Mouse (Mus musculus): ENCODE results near the gene Slain1.

DNA sequence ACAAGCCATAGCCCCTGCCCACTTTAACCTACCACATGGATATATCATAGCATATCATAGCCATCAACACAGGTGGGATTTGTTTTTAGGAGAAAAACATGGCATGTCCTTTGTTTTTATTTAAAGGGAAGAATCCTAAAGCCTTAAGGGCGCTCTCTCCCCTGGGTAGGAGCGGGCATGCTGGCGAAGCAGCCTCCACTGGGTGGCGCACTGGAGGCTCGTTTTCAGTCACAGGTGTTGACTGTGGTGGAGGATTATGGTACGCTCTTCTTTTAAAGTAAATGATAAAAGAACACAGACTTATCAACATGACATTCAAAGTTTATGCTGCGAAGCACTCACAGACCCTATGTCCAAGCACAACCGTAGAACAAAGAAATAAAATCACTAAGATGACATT, 19.5 kb upstream of the Slain1 start:
- TF ChIP-seq POLR2A (IDR thresholded peaks at IDR 0.05; ENCODE audit: borderline replicate concordance, extremely low read depth, low read depth, low read length) (no peak), CTCF (IDR thresholded peaks at IDR 0.05; ENCODE audit: insufficient read depth, low read length) (no peak)

All from lung, adult 2 months (tissue).